Mouse (Mus musculus) stomach, embryonic 15.5 days (tissue): ENCODE data around the gene Elmod1. TPM values are rescaled to one million over a fixed set of nuclear protein-coding genes. Genes with fewer than 3 reads are reported as not detected.

Experiments used
- ATAC-seq: fragments of 200-750 bp; cut with Nextera tagmentation; 2 replicates; pipeline ENCODE4 v1.8.0; 2017; ENCODE audit warnings: low read depth, moderate number of reproducible peaks, moderate TSS enrichment; ENCODE audit not compliant: insufficient read depth, low FRiP score
- H3K27ac ChIP-seq: fragments of 300-500 bp; sonication (generic); 2 replicates; pipeline ENCODE4 v1.5.1; 2015; ENCODE audit warnings: mild to moderate bottlenecking, inconsistent platforms
- H3K27me3 ChIP-seq: fragments of 300-500 bp; sonication (generic); replicated peaks from 2 replicates; pipeline ENCODE4 v1.6.1; 2015; ENCODE audit warnings: inconsistent platforms
- H3K36me3 ChIP-seq: fragments of 300-500 bp; sonication (generic); 2 replicates; pipeline ENCODE4 v1.6.1; 2015; ENCODE audit warnings: inconsistent platforms
- H3K4me1 ChIP-seq: fragments of 300-500 bp; sonication (generic); 2 replicates; pipeline ENCODE4 v1.6.1; 2015; ENCODE audit warnings: inconsistent platforms
- H3K4me2 ChIP-seq: fragments of 300-500 bp; sonication (generic); 2 replicates; pipeline ENCODE4 v1.6.1; 2015; ENCODE audit warnings: mild to moderate bottlenecking, inconsistent platforms
- H3K4me3 ChIP-seq: fragments of 300-500 bp; sonication (generic); replicated peaks from 2 replicates; pipeline ENCODE4 v1.5.1; 2015; ENCODE audit warnings: inconsistent platforms
- H3K9ac ChIP-seq: fragments of 300-500 bp; sonication (generic); 2 replicates; pipeline ENCODE4 v1.6.1; 2015; ENCODE audit warnings: inconsistent platforms
- H3K9me3 ChIP-seq: fragments of 300-500 bp; sonication (generic); 2 replicates; pipeline ENCODE4 v1.6.1; 2016; ENCODE audit warnings: inconsistent platforms
- WGBS: fragments of 180-500 bp; shearing (Covaris S2); methylation state at CpG from one replicate; pipeline ENCODE4 v1.1.7; 2015; 5-methylcytosine and 5-hydroxymethylcytosine counted together
- polyA plus RNA-seq: library from polyadenylated mRNA; unstranded; fragments of >200 nt; fragmentation: Nextera tagmentation; extraction: Ambion mirVana; gene quantifications from 2 replicates; pipeline ENCODE4 v1.2.1, GENCODE M21; 2015

Elmod1 gene
- polyA plus RNA-seq, 1 experiment from 2014 or later, result 0.32 TPM

DNA sequence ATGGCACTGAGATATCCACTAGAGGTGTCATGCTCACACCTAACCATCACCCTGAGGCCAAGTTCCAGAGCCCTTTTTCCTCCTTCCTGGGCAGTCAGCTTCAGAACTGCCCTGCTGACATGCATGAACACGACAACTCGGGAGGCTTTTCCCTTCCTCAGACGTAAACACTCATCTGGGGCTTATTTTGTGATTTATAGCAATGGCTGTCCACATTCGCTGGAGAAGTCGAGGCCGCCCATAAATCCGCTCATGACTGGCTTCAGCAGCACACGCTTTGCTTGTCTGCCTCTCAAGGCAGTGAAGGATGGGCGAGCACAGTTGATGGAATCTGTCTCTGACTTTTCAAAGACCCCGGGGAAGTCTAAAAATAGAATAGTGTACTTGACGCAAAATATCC is 18.1 kb downstream of the Elmod1 start:
- Histone ChIP-seq H3K9me3 (no peaks in the 10 kb centered on the region), H3K36me3 (no peaks in the 10 kb centered on the region), H3K4me3 (no peak overlapping the region), H3K9ac (no peak overlapping the region), H3K4me2 (no peak overlapping the region), H3K27ac (no peak overlapping the region), H3K4me1 (no peaks in the 10 kb centered on the region), H3K27me3 (no peaks in the 10 kb centered on the region)
- 43% methylated on average over 11 of the region's 11 CpGs for WGBS
- ATAC-seq, result no peak

DNA sequence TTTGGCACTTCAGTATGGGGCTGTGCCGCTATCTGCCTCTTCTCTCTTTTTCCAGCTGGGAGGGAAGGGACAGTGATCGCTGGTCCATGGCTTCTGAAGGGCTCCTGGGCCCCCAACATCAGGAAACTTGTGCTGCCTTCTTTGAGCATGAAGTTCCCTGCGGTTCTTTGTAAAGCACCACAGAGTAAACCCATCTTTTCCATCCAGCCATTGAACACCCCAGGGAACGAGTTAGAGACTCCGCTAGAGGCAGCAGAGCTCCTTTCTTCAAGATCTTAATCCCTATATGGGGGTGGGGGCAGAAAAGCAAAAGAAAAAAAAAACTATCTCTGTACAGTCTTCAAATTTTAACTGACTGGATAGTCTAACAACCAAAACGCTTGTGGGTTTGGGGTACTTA is 20.2 kb downstream of the Elmod1 start:
- 43% methylated on average over 6 of the region's 6 CpGs for WGBS
- H3K9ac ChIP-seq, result no peak overlapping the region
- no peak overlapping the region for H3K4me3 ChIP-seq
- H3K4me2 ChIP-seq, result no peak overlapping the region
- H3K27ac ChIP-seq, result no peak overlapping the region
- H3K9me3 ChIP-seq, result no peaks in the 10 kb centered on the region
- no peaks in the 10 kb centered on the region for H3K36me3 ChIP-seq
- H3K4me1 ChIP-seq, result no peaks in the 10 kb centered on the region
- ATAC-seq, result no peak
- H3K27me3 ChIP-seq, result no peaks in the 10 kb centered on the region

DNA sequence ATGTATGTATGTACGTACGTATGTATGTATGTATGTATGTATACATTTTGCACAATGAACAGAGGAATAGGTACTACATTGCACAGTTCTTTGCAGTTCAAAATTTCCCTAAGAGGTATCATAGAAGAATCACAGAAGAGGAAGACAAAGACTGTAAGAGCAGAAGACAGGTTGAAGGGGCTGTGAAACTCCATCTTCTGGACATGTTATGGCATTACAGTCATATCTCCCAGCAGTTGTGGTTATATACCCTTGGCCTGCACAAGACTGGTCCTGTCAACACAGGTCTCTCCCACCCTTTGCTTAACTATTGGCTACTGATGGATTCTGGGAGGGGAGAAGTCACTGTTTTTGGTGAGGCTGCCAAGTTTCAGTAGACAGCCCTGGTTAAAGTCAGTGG is 27.6 kb downstream of the Elmod1 start:
- Histone ChIP-seq H3K36me3 (no peaks in the 10 kb centered on the region), H3K4me3 (no peak overlapping the region), H3K4me1 (no peaks in the 10 kb centered on the region), H3K4me2 (no peak overlapping the region), H3K27me3 (no peaks in the 10 kb centered on the region; the same call in 1 of the 2 replicates), H3K27ac (no peak overlapping the region), H3K9ac (no peak overlapping the region), H3K9me3 (no peaks in the 10 kb centered on the region)
- 89% methylated on average over 2 of the region's 2 CpGs for WGBS
- ATAC-seq, result no peak

DNA sequence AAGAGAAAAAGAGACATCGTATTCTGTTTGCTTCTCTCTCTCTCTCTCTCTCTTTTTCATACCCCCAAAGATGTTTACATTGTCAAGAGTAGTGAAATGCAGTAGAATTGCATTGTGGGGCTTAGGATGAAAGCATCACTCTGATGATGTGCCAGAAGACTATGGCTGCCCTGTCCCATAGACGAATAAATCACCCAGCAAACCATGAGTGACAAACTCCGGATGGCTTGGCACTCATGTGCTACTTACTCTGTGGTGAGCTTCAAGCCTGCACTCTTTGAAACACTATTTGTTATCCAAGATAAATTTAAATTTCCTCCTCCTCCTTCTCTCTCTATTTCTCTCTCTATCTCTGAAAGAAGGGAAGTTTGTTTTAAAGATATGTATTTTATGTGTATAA is 36.5 kb downstream of the Elmod1 start:
- ATAC-seq, result no peak
- no peak overlapping the region for H3K4me3 ChIP-seq
- no peak overlapping the region for H3K9ac ChIP-seq
- H3K4me1 ChIP-seq, result no peaks in the 10 kb centered on the region
- 71% methylated on average over 3 of the region's 3 CpGs for WGBS
- no peak overlapping the region for H3K4me2 ChIP-seq
- H3K36me3 ChIP-seq, result no peaks in the 10 kb centered on the region
- H3K27ac ChIP-seq, result no peak overlapping the region
- no peaks in the 10 kb centered on the region for H3K27me3 ChIP-seq
- no peaks in the 10 kb centered on the region for H3K9me3 ChIP-seq

DNA sequence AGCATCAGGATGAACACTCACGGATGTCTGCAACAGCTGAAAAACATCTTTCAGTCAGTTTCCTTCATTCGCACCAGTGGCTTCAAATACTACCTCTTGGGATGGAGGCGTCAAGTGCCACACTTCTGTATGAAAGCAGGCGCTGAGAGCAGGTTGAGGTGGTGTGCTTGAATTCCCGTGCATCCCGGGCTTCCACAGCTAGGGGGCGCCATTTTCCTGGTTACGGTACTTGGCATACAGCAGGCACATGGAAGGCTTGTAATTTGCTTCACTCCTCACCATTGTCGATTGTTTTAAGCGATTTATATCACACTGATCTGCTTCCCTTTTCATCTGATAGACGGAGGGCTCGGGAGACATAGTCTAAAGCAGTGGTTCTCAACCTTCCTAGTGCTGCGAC is 40.9 kb downstream of the Elmod1 start:
- no peaks in the 10 kb centered on the region for H3K36me3 ChIP-seq
- no peaks in the 10 kb centered on the region for H3K9me3 ChIP-seq
- H3K27ac ChIP-seq, result no peak overlapping the region
- ATAC-seq, result no peak
- H3K4me2 ChIP-seq, result no peak overlapping the region
- H3K4me3 ChIP-seq, result no peak overlapping the region
- WGBS, result 66% methylated on average over 13 of the region's 13 CpGs
- no peak overlapping the region for H3K9ac ChIP-seq
- no peaks in the 10 kb centered on the region for H3K27me3 ChIP-seq
- H3K4me1 ChIP-seq, result no peaks in the 10 kb centered on the region

DNA sequence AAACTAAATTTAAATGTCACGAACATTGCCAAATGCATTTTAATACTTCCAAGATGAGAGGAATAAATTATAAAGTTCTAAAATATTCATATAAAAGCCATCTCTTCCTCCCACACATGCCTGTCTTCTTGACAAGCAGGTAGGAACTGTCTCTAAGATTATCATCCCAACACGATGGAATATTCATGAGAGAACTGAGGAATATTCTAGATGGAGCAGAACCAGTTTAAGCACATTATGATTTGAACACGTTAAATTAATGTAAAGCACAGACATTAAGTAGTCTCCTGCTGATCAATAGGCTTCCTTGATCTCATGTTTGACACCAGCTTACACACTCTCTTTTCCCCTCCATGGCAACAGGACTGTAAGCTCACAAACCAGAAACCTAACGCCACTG is 41.7 kb downstream of the Elmod1 start:
- H3K4me3 ChIP-seq, result no peak overlapping the region
- no peak for ATAC-seq
- H3K27ac ChIP-seq, result no peak overlapping the region
- H3K36me3 ChIP-seq, result no peaks in the 10 kb centered on the region
- no peak overlapping the region for H3K9ac ChIP-seq
- H3K27me3 ChIP-seq, result no peaks in the 10 kb centered on the region
- 70% methylated on average over 4 of the region's 4 CpGs for WGBS
- H3K4me1 ChIP-seq, result no peaks in the 10 kb centered on the region
- H3K4me2 ChIP-seq, result no peak overlapping the region
- H3K9me3 ChIP-seq, result no peaks in the 10 kb centered on the region

DNA sequence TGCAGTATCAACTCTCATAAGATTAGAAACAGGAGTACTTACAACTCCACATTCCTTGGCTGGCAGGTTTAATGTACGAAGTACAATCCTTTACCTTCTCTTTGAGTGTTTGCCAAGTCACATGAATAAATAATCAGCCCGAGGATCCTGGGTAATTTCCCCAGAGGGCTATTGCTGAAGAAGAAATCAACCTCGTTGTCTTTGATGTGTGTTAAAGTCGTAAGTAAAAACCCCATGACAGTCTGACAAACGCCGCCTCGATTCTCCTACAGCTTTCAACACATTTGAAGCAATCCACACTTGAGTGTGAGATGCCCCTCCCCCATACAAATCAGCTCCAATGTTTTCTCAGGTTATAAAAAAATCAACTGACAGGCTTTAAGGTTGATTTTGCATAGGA is 44.2 kb downstream of the Elmod1 start:
- Histone ChIP-seq H3K9ac (no peak overlapping the region), H3K27me3 (no peaks in the 10 kb centered on the region), H3K27ac (no peak overlapping the region), H3K4me3 (no peak overlapping the region), H3K4me2 (no peak overlapping the region), H3K36me3 (no peaks in the 10 kb centered on the region), H3K4me1 (no peaks in the 10 kb centered on the region), H3K9me3 (no peaks in the 10 kb centered on the region)
- ATAC-seq, result no peak
- WGBS, result 16% methylated on average over 7 of the region's 7 CpGs

DNA sequence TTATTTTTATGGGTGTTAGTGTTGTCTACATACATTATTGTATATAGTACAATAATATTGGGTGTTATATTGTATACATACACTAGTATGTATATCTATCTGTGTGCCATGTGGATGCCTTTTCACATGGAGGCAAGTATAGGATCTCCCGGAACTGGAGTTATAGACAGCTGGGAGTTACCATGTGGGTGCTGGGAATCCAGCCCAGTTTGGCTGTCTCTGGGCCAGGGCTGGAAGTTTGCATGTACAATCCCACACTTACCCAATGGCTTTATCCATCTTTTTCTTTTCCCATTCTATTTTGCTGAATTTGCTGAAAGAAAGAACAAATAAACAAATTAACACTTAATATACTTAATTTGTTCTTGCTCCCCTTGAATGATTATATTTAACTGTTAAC is 54.0 kb downstream of the Elmod1 start:
- Histone ChIP-seq H3K27me3 (no peaks in the 10 kb centered on the region), H3K9ac (no peak overlapping the region), H3K4me2 (no peak overlapping the region), H3K36me3 (no peaks in the 10 kb centered on the region), H3K4me1 (no peaks in the 10 kb centered on the region), H3K9me3 (no peaks in the 10 kb centered on the region), H3K27ac (no peak overlapping the region), H3K4me3 (no peak overlapping the region)
- ATAC-seq, result no peak
- 91% methylated on average over 1 of the region's 1 CpGs for WGBS

DNA sequence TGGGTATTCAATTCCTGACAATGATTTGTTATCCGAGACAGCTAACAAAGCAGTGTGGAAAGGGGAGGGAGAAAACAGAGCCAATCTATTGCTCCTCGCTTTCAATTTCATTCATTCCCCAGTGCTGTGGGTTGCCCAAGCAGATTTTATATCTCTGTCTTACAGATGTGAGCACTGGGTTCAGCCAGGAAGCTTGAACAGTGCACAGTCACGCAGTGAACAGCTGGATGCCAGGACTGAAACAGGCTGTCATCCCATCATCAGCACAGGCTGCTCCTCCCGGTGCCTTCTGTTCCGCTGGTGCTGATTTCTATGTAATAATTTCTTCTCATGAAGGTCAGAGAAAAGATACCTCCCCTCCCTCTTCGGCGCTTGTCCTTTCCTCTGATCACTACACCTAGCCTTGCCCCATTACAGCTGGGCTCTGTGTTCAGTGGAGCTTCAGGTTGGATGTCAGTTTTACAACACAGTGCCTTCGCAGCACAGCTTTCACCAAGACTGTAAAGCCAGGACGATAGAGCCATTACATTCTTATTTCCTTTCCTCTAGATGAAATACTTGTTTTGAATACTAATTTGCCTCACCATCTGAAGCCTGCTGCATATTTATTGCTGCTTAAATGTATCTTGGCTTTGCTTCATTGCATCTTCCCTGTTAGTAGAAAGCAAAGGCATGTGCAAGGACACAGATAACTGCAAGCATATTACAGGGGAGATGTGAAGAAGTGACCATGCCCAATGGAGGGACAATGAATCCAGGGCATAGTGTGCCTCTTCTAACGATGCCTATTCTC is 59.0 kb downstream of the Elmod1 start:
- WGBS, result 72% methylated on average over 10 of the region's 10 CpGs
- H3K36me3 ChIP-seq, result no peaks in the 10 kb centered on the region
- H3K9me3 ChIP-seq, result no peaks in the 10 kb centered on the region
- H3K27ac ChIP-seq, result no peak overlapping the region
- H3K4me1 ChIP-seq, result no peaks in the 10 kb centered on the region
- H3K4me3 ChIP-seq, result no peak overlapping the region
- no peak for ATAC-seq
- no peak overlapping the region for H3K9ac ChIP-seq
- H3K4me2 ChIP-seq, result no peak overlapping the region
- H3K27me3 ChIP-seq, result no peaks in the 10 kb centered on the region

DNA sequence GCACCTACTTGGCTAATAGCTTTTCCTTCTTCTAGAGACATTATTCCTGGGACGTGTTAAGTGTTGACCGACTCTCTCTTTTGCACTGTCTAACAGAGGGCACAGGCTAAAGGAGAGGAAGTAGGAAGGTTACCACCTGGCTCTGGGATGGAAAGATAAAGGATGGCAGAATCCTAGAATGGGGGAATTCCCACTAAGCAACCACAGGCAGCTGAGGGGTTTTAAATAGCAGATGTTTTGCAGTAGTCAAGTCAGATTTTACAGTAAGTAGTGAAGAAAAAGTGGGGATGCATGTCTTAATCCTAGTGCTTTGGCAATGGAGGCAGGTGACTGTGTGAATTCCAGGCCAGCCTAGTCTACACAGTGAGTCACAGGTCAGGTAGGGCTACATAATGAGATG is 64.3 kb downstream of the Elmod1 start:
- H3K4me1 ChIP-seq, result no peaks in the 10 kb centered on the region
- H3K36me3 ChIP-seq, result no peaks in the 10 kb centered on the region
- H3K4me3 ChIP-seq, result no peak overlapping the region
- no peaks in the 10 kb centered on the region for H3K27me3 ChIP-seq
- WGBS, result 66% methylated on average over 2 of the region's 2 CpGs
- no peak for ATAC-seq
- no peaks in the 10 kb centered on the region for H3K9me3 ChIP-seq
- H3K9ac ChIP-seq, result no peak overlapping the region
- H3K4me2 ChIP-seq, result no peak overlapping the region
- no peak overlapping the region for H3K27ac ChIP-seq

DNA sequence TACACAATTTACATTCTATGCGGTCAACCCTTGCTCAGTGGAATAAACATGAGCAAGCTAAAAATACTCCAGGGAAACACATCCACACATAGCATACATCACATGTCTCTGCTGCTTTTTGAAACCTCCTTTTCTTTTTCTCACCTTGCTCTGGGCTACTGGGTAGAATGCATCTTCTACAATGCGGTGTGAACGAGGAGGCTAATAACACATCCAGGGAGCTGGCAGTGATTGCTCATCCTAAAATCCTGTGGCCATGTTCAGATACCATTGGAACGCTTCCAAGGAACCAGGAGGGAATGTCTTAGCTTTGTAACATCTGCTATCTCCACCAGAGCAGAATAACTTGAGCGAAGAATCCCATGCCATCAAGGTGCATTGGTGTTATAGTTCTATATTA is 64.8 kb downstream of the Elmod1 start:
- Histone ChIP-seq H3K36me3 (no peaks in the 10 kb centered on the region), H3K4me1 (no peaks in the 10 kb centered on the region), H3K27ac (no peak overlapping the region), H3K4me3 (no peak overlapping the region), H3K9me3 (no peaks in the 10 kb centered on the region), H3K27me3 (no peaks in the 10 kb centered on the region), H3K4me2 (no peak overlapping the region), H3K9ac (no peak overlapping the region)
- WGBS, result 67% methylated on average over 5 of the region's 5 CpGs
- no peak for ATAC-seq

DNA sequence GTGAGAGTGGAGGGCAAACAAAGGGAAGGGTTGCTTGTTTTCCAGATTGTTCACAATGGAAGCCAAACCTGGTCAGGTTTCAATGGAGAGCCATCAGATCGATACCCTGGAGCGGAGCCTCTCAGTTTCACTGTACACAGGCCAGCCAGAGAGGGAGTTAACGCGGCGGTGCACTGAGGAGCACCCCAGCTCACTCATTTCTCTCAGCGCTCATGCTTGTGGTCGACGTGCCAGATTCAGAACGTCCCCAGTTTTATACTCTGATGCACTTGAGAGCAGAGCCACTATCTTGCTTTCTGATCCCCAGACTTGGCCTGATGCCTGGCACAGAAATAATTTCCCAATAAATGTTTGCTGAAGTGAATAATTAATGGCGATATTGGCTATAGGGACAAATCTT is 68.3 kb downstream of the Elmod1 start:
- H3K9me3 ChIP-seq, result no peaks in the 10 kb centered on the region
- 70% methylated on average over 10 of the region's 10 CpGs for WGBS
- H3K36me3 ChIP-seq, result no peaks in the 10 kb centered on the region
- ATAC-seq, result no peak
- no peak overlapping the region for H3K4me2 ChIP-seq
- no peaks in the 10 kb centered on the region for H3K27me3 ChIP-seq
- no peaks in the 10 kb centered on the region for H3K4me1 ChIP-seq
- H3K27ac ChIP-seq, result no peak overlapping the region
- H3K4me3 ChIP-seq, result no peak overlapping the region
- no peak overlapping the region for H3K9ac ChIP-seq

DNA sequence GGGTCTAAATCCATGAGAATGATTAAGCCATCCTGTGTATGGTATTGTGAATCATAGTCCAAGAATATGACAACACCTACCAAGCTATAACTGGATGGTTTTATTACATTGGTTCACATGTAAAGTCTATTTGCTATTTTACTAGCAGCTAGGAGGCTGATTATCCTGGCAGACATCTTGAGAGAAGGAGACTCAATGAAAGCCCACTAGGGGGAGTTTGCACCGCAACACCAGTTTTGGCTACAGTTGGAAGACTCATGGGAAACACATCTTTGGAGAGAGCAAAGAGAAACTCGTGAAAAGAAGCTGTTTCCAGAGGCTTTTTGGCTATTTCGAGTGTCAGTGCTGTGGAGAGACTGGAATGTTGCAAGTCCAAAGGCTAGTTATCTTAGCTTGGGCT is 69.7 kb downstream of the Elmod1 start:
- no peak overlapping the region for H3K27ac ChIP-seq
- H3K4me1 ChIP-seq, result no peaks in the 10 kb centered on the region
- no peak for ATAC-seq
- H3K9ac ChIP-seq, result no peak overlapping the region
- H3K4me3 ChIP-seq, result no peak overlapping the region
- WGBS, result 49% methylated on average over 3 of the region's 3 CpGs
- no peaks in the 10 kb centered on the region for H3K36me3 ChIP-seq
- H3K9me3 ChIP-seq, result no peaks in the 10 kb centered on the region
- no peak overlapping the region for H3K4me2 ChIP-seq
- H3K27me3 ChIP-seq, result no peaks in the 10 kb centered on the region
